In genomic region chr2:18064356-18064858, GRCm38 (mm10) we compare ENCODE assay signal across 8 mouse cellular contexts. TPM values are rescaled to one million over a fixed set of nuclear protein-coding genes. Genes with fewer than 3 reads are reported as not detected.
DNase-seq lines count a peak whose midpoint lies in the region; ATAC-seq and TF ChIP-seq lines count a peak whose summit lies in the region.

No protein-coding gene starts in this region.

- peak; percentile 78 for DNase-seq in c-Kit-positive CD71-positive TER-119-negative erythroid progenitor cells, embryonic 14.5 days (ENCODE audit: low read depth)
- peak; percentile 96 for DNase-seq in heart, postnatal 0 days (ENCODE audit: low spot score)
- peak; percentile 92 to 96 for DNase-seq in kidney, postnatal 4 days
- DNase-seq in liver, postnatal 0 days = peak; percentile 92

- no peak for TF ChIP-seq CTCF in E14TG2a.4 (conservative IDR thresholded peaks at IDR 0.05; ENCODE audit: low read length)
- no peak for TF ChIP-seq CTCF in heart, postnatal 0 days (IDR thresholded peaks at IDR 0.05; ENCODE audit: low read depth)
- TF ChIP-seq CTCF in liver, postnatal 0 days (IDR thresholded peaks at IDR 0.05; ENCODE audit: low read depth) = no peak
- TF ChIP-seq CTCF in testis, adult 2 months (IDR thresholded peaks at IDR 0.05; ENCODE audit: control insufficient read depth, insufficient read depth, insufficient replicate concordance, low read depth, low read length) = no peak

- TF ChIP-seq EP300 in heart, postnatal 0 days (IDR thresholded peaks at IDR 0.05; ENCODE audit: low read depth) = no peak
- no peak for TF ChIP-seq EP300 in liver, postnatal 0 days (IDR thresholded peaks at IDR 0.05; ENCODE audit: low read depth)

- peak overlapping the region; percentile 100 for H3K27ac ChIP-seq in forebrain, embryonic 12.5 days
- H3K27ac ChIP-seq in heart, postnatal 0 days (ENCODE audit: low read depth) = peak overlapping the region; percentile 100
- peak overlapping the region; percentile 99 for H3K27ac ChIP-seq in liver, postnatal 0 days (ENCODE audit: low read depth)
- peak overlapping the region; percentile 99 for H3K27ac ChIP-seq in neural tube, embryonic 14.5 days (ENCODE audit: low read depth, low read length)
- H3K27ac ChIP-seq in testis, adult 2 months (ENCODE audit: control insufficient read depth, insufficient read depth, low read depth, low read length) = peak overlapping the region; percentile 97

- peak; percentile 88 for TF ChIP-seq POLR2A in testis, adult 2 months (IDR thresholded peaks at IDR 0.05; ENCODE audit: control insufficient read depth, low read depth, low read length)

- peak overlapping the region; percentile 99 for H3K9ac ChIP-seq in forebrain, embryonic 12.5 days
- peak overlapping the region; percentile 95 for H3K9ac ChIP-seq in heart, postnatal 0 days (replicated peaks; ENCODE audit: low read depth, low read length)
- H3K9ac ChIP-seq in liver, postnatal 0 days (replicated peaks) = peak overlapping the region; percentile 98
- peak overlapping the region; percentile 98 for H3K9ac ChIP-seq in neural tube, embryonic 14.5 days (replicated peaks; ENCODE audit: low read depth, low read length)

- H3K36me3 ChIP-seq in E14TG2a.4 (ENCODE audit: insufficient read depth, low read length) = peaks cover 19% of the 10 kb centered on the region
- 0 out of 2 replicates have a peak, but pooled peaks cover 7% of the 10 kb centered on the region for H3K36me3 ChIP-seq in forebrain, embryonic 12.5 days (replicated peaks)
- peaks cover 7% of the 10 kb centered on the region for H3K36me3 ChIP-seq in heart, postnatal 0 days (replicated peaks; ENCODE audit: control insufficient read depth, insufficient read depth, low read length)
- H3K36me3 ChIP-seq in liver, postnatal 0 days (replicated peaks; ENCODE audit: insufficient read depth, low read length) = peaks cover 8% of the 10 kb centered on the region
- H3K36me3 ChIP-seq in neural tube, embryonic 14.5 days (ENCODE audit: control insufficient read depth, insufficient read depth, low read length) = 0 out of 2 replicates have a peak, but pooled peaks cover 3% of the 10 kb centered on the region
- peaks cover 1% of the 10 kb centered on the region; the same call in 1 of the 2 replicates for H3K36me3 ChIP-seq in testis, adult 2 months (ENCODE audit: control insufficient read depth, insufficient read depth, low read length)

- WGBS in forebrain, embryonic 12.5 days = under 1% methylated on average over 39 of the region's 58 CpGs
- 0% methylated on average over 29 of the region's 58 CpGs for WGBS in heart, postnatal 0 days
- WGBS in liver, postnatal 0 days (ENCODE audit: insufficient replicate concordance) = 0% methylated on average over 38 of the region's 58 CpGs
- under 1% methylated on average over 37 of the region's 58 CpGs for WGBS in neural tube, embryonic 14.5 days

- peak overlapping the region; percentile 89 for H3K4me3 ChIP-seq in E14TG2a.4 (replicated peaks; ENCODE audit: low read length)
- peak overlapping the region; percentile 86 for H3K4me3 ChIP-seq in forebrain, embryonic 12.5 days (replicated peaks)
- peak overlapping the region; percentile 84 for H3K4me3 ChIP-seq in heart, postnatal 0 days (ENCODE audit: low read depth, low read length)
- H3K4me3 ChIP-seq in liver, postnatal 0 days (ENCODE audit: low read depth, low read length) = peak overlapping the region; percentile 76
- H3K4me3 ChIP-seq in neural tube, embryonic 14.5 days (ENCODE audit: low read depth, low read length) = peak overlapping the region; percentile 88
- peak overlapping the region; percentile 97 for H3K4me3 ChIP-seq in testis, adult 2 months (ENCODE audit: control insufficient read depth, low read depth, low read length)

- H3K27me3 ChIP-seq in E14TG2a.4 (ENCODE audit: insufficient read depth, low read length) = no peaks in the 10 kb centered on the region
- H3K27me3 ChIP-seq in forebrain, embryonic 12.5 days = no peaks in the 10 kb centered on the region
- no peaks in the 10 kb centered on the region for H3K27me3 ChIP-seq in heart, postnatal 0 days (ENCODE audit: control insufficient read depth, insufficient read depth, low read length)
- no peaks in the 10 kb centered on the region for H3K27me3 ChIP-seq in liver, postnatal 0 days (ENCODE audit: insufficient read depth, low read length)
- H3K27me3 ChIP-seq in neural tube, embryonic 14.5 days (ENCODE audit: control insufficient read depth, insufficient read depth, low read length) = no peaks in the 10 kb centered on the region
- H3K27me3 ChIP-seq in testis, adult 2 months (ENCODE audit: control insufficient read depth, insufficient read depth, low read length) = no peaks in the 10 kb centered on the region

- no peaks in the 10 kb centered on the region for H3K9me3 ChIP-seq in E14TG2a.4 (ENCODE audit: low read length)
- no peaks in the 10 kb centered on the region for H3K9me3 ChIP-seq in forebrain, embryonic 12.5 days
- no peaks in the 10 kb centered on the region for H3K9me3 ChIP-seq in heart, postnatal 0 days (replicated peaks; ENCODE audit: control insufficient read depth, low read length)
- H3K9me3 ChIP-seq in liver, postnatal 0 days (ENCODE audit: low read length) = no peaks in the 10 kb centered on the region
- H3K9me3 ChIP-seq in neural tube, embryonic 14.5 days (ENCODE audit: control insufficient read depth, low read length) = no peaks in the 10 kb centered on the region

- H3K4me2 ChIP-seq in forebrain, embryonic 12.5 days = peak overlapping the region; percentile 92
- peak overlapping the region; percentile 94 for H3K4me2 ChIP-seq in heart, postnatal 0 days (ENCODE audit: low read depth, low read length)
- peak overlapping the region; percentile 79 for H3K4me2 ChIP-seq in liver, postnatal 0 days (ENCODE audit: low read depth, low read length)
- H3K4me2 ChIP-seq in neural tube, embryonic 14.5 days (ENCODE audit: low read depth, low read length) = peak overlapping the region; percentile 72

- peaks cover 43% of the 10 kb centered on the region for H3K4me1 ChIP-seq in E14TG2a.4 (replicated peaks; ENCODE audit: low read depth, low read length)
- H3K4me1 ChIP-seq in forebrain, embryonic 12.5 days = peaks cover 18% of the 10 kb centered on the region
- H3K4me1 ChIP-seq in heart, postnatal 0 days (ENCODE audit: control insufficient read depth, insufficient read depth) = 0 out of 2 replicates have a peak, but pooled peaks cover 4% of the 10 kb centered on the region
- peaks cover 8% of the 10 kb centered on the region for H3K4me1 ChIP-seq in liver, postnatal 0 days (ENCODE audit: insufficient read depth)
- H3K4me1 ChIP-seq in neural tube, embryonic 14.5 days (ENCODE audit: control insufficient read depth, insufficient read depth, low read length) = peaks cover 6% of the 10 kb centered on the region; the same call in 1 of the 2 replicates
- no peaks in the 10 kb centered on the region for H3K4me1 ChIP-seq in testis, adult 2 months (ENCODE audit: control insufficient read depth, insufficient read depth, low read length)

- peak; percentile 96 for ATAC-seq in forebrain, embryonic 12.5 days (ENCODE audit: low FRiP score)
- ATAC-seq in heart, postnatal 0 days (ENCODE audit: insufficient read depth, low read depth) = peak; percentile 94
- ATAC-seq in liver, postnatal 0 days = peak; percentile 91
- peak; percentile 96 for ATAC-seq in neural tube, embryonic 14.5 days (ENCODE audit: low read depth)

RNA-seq across cellular contexts. Expression of gene Mllt10, which starts 9.4 kb away (rescaled TPM):
- 61.7 and 76.8 TPM in 2 replicates for polyA plus RNA-seq in forebrain, embryonic 12.5 days (2016; fragmentation: Nextera tagmentation; extraction: Ambion mirVana)
- total RNA-seq in heart, postnatal 0 days (2014; rRNA removed; ENCODE audit: low replicate concordance) = 14.8 and 25.6 TPM in 2 replicates
- 22.1 and 24.8 TPM in 2 replicates for polyA plus RNA-seq in heart, postnatal 0 days (2015; fragmentation: Nextera tagmentation; extraction: Ambion mirVana)
- polyA plus RNA-seq in liver, postnatal 0 days (2015; fragmentation: Nextera tagmentation; extraction: Ambion mirVana) = 20.7 and 22.4 TPM in 2 replicates
- polyA plus RNA-seq in neural tube, embryonic 14.5 days (2014; fragmentation: Nextera tagmentation; extraction: Ambion mirVana) = 34.6 and 36.5 TPM in 2 replicates
- 155 and 165 TPM in 2 replicates for polyA plus RNA-seq in testis, adult 2 months (2012; rRNA removed)

RNA-seq across cellular contexts. Expression of gene Skida1, which starts 15.6 kb away (rescaled TPM):
- 26.3 and 26.4 TPM in 2 replicates for polyA plus RNA-seq in forebrain, embryonic 12.5 days (2016; fragmentation: Nextera tagmentation; extraction: Ambion mirVana)
- 4.4 and 7.1 TPM in 2 replicates for total RNA-seq in heart, postnatal 0 days (2014; rRNA removed; ENCODE audit: low replicate concordance)
- 2.2 and 2.4 TPM in 2 replicates for polyA plus RNA-seq in heart, postnatal 0 days (2015; fragmentation: Nextera tagmentation; extraction: Ambion mirVana)
- 0.15 and 0.25 TPM in 2 replicates for polyA plus RNA-seq in liver, postnatal 0 days (2015; fragmentation: Nextera tagmentation; extraction: Ambion mirVana)
- polyA plus RNA-seq in neural tube, embryonic 14.5 days (2014; fragmentation: Nextera tagmentation; extraction: Ambion mirVana) = 3.9 and 5.3 TPM in 2 replicates
- 0.06 and 0.23 TPM in 2 replicates for polyA plus RNA-seq in testis, adult 2 months (2012; rRNA removed)

RNA-seq across cellular contexts. Expression of gene A930004D18Rik, which starts 26.9 kb away (rescaled TPM):
- polyA plus RNA-seq in forebrain, embryonic 12.5 days (2016; fragmentation: Nextera tagmentation; extraction: Ambion mirVana) = 20.9 and 22.0 TPM in 2 replicates
- total RNA-seq in heart, postnatal 0 days (2014; rRNA removed; ENCODE audit: low replicate concordance) = 3.5 and 7.8 TPM in 2 replicates
- 6.9 and 8.4 TPM in 2 replicates for polyA plus RNA-seq in heart, postnatal 0 days (2015; fragmentation: Nextera tagmentation; extraction: Ambion mirVana)
- 0.76 and 0.99 TPM in 2 replicates for polyA plus RNA-seq in liver, postnatal 0 days (2015; fragmentation: Nextera tagmentation; extraction: Ambion mirVana)
- 8.2 and 8.6 TPM in 2 replicates for polyA plus RNA-seq in neural tube, embryonic 14.5 days (2014; fragmentation: Nextera tagmentation; extraction: Ambion mirVana)
- 0.07 and 0.29 TPM in 2 replicates for polyA plus RNA-seq in testis, adult 2 months (2012; rRNA removed)

Comparison
In these comparisons a context has a peak if more than half of its experiments do, and no peak if none do; other contexts are left out.
1. Peak in every context shown above with its lines: DNase-seq, ATAC-seq, H3K4me3 ChIP-seq and H3K27ac ChIP-seq.